Mouse (Mus musculus) CD4-positive helper T cell, adult 2 months (primary cell): ENCODE data around the gene Ddost.

Experiments used
- DNase-seq: peaks from one replicate; pipeline ENCODE4 v3.0.0-alpha.2; 2012; ENCODE audit warnings: low read depth, missing footprints, low spot score

Ddost gene

GRCm38 (mm10) chr4:138304340-138305104 is at the start of gene Ddost:
TSS of gene Ddost (plus strand) at chr4:138304730.
- peak; percentile 99 for DNase-seq

GRCm38 (mm10) chr4:138257116-138257687 is 47.3 kb upstream of the Ddost start:
- DNase-seq = peak; percentile 44

- DNase-seq = no peak
Measured at GRCm38 (mm10) chr4:138258663-138259062, 45.9 kb upstream of the Ddost start.

- DNase-seq = peak; percentile 38
Measured at GRCm38 (mm10) chr4:138259482-138259881, 45.0 kb upstream of the Ddost start.

- DNase-seq = peak; percentile 84
Measured at GRCm38 (mm10) chr4:138261843-138262681, 42.5 kb upstream of the Ddost start.

GRCm38 (mm10) chr4:138267869-138268268 is 36.7 kb upstream of the Ddost start:
- no peak for DNase-seq

- DNase-seq = no peak
Measured at GRCm38 (mm10) chr4:138272011-138272997, 32.2 kb upstream of the Ddost start.

- DNase-seq = no peak
Measured at GRCm38 (mm10) chr4:138278346-138278745, 26.2 kb upstream of the Ddost start.

GRCm38 (mm10) chr4:138282834-138283233 is 21.7 kb upstream of the Ddost start:
- DNase-seq = peak; percentile 86

- DNase-seq = no peak
Measured at GRCm38 (mm10) chr4:138286411-138286810, 18.1 kb upstream of the Ddost start.

- no peak for DNase-seq
Measured at GRCm38 (mm10) chr4:138288691-138289090, 15.8 kb upstream of the Ddost start.

- DNase-seq = no peak
Measured at GRCm38 (mm10) chr4:138292028-138292427, 12.5 kb upstream of the Ddost start.

- DNase-seq = no peak
Measured at GRCm38 (mm10) chr4:138293261-138293948, 11.1 kb upstream of the Ddost start.

- no peak for DNase-seq
Measured at GRCm38 (mm10) chr4:138293949-138294550, 10.5 kb upstream of the Ddost start.

- DNase-seq = no peak
Measured at GRCm38 (mm10) chr4:138301271-138301780, 3.2 kb upstream of the Ddost start.

GRCm38 (mm10) chr4:138303011-138303410 is 1.5 kb upstream of the Ddost start:
- no peak for DNase-seq

- no peak for DNase-seq
Measured at GRCm38 (mm10) chr4:138303742-138304141, 788 bp upstream of the Ddost start.

- DNase-seq = no peak
Measured at GRCm38 (mm10) chr4:138307025-138307424, 2.5 kb downstream of the Ddost start.

GRCm38 (mm10) chr4:138307739-138308138 is 3.2 kb downstream of the Ddost start:
- DNase-seq = no peak
